Mouse (Mus musculus) erythroblast, embryonic 14.5 days (primary cell): ENCODE measurements around the gene Maml3.

Experiments used
- GATA1 ChIP-seq: IDR thresholded peaks from 2 replicates; pipeline ENCODE4 v1.6.1; 2012; ENCODE audit warnings: low read length, inconsistent platforms, mixed read lengths
- TAL1 ChIP-seq: IDR thresholded peaks from 3 replicates; pipeline ENCODE4 v1.6.1; 2012; ENCODE audit warnings: low read length, inconsistent platforms, mixed read lengths

GRCm38 (mm10) chr3:51708746-51709411 lies 396.0 kb downstream of the Maml3 start:
- TF ChIP-seq TAL1 (no peak), GATA1 (no peak)
